In the genomic region with DNA sequence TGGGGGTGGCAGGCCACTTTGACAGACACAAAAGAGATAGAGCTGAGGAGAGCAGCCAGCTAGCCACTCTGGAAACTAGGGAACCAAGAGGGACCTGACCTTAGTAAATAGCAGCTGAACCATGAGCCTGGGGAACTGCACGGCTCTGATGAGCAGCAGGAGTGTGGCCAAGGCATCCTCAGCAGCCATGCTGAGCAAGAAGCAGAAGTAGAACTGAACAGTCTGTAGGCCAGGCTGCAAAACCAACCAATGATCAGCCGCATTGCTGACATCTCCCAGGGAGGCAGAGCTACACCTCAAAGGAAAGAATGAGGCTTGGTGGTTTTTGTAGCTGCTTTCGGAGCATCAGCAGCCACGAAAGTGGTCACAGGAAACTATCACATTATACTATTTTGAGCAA, we compare ENCODE assay signal across 13 mouse cellular contexts.
DNase-seq lines count a peak whose midpoint lies in the region; ATAC-seq and TF ChIP-seq lines count a peak whose summit lies in the region.
"Had no signal": no experiment of that assay in that cellular context is flagged by ENCODE, and none has a peak within 500 bp of the region (broad histone marks: within the 10 kb centered on the region; RNA-seq: fewer than 3 reads in every experiment).

No protein-coding gene starts in this region.

- no peak for DNase-seq in lung, embryonic 14.5 days
- no peak for DNase-seq in lung, adult 18-20 months
- peak; percentile 32 to 56 for DNase-seq in CD8-positive naive resting alpha-beta T cell, adult 2 months (ENCODE audit: low read depth in 2 of 2, low spot score in 2 of 2)
- peak; percentile 16 to 46 for DNase-seq in thymus, adult 18-20 months
- DNase-seq in kidney, postnatal 14 days = no peak
- DNase-seq: heart, postnatal 4 days; layer of hippocampus, postnatal 36 days; lung, postnatal 36 days had no signal

- H3K4me1 ChIP-seq in lung, embryonic 14.5 days (ENCODE audit: insufficient read depth) = peaks cover 7% of the 10 kb centered on the region; the same call in 1 of the 2 replicates
- H3K4me1 ChIP-seq in forebrain, embryonic 13.5 days = no peaks in the 10 kb centered on the region
- peaks cover 9% of the 10 kb centered on the region; the same call in 1 of the 2 replicates for H3K4me1 ChIP-seq in heart, embryonic 12.5 days (replicated peaks)
- H3K4me1 ChIP-seq: limb, embryonic 15.5 days had no signal

- no peaks in the 10 kb centered on the region for H3K36me3 ChIP-seq in lung, embryonic 14.5 days (ENCODE audit: insufficient read depth)
- no peaks in the 10 kb centered on the region for H3K36me3 ChIP-seq in forebrain, embryonic 13.5 days (ENCODE audit: poor library complexity, severe bottlenecking)
- no peaks in the 10 kb centered on the region for H3K36me3 ChIP-seq in heart, embryonic 12.5 days
- H3K36me3 ChIP-seq: limb, embryonic 15.5 days had no signal

- 65% methylated on average over 4 of the region's 4 CpGs for WGBS in lung, embryonic 14.5 days
- 79% methylated on average over 4 of the region's 4 CpGs for WGBS in forebrain, embryonic 13.5 days
- 57% methylated on average over 4 of the region's 4 CpGs for WGBS in heart, embryonic 12.5 days

- H3K27me3 ChIP-seq in lung, embryonic 14.5 days (ENCODE audit: insufficient read depth, low read length) = no peaks in the 10 kb centered on the region
- no peaks in the 10 kb centered on the region for H3K27me3 ChIP-seq in forebrain, embryonic 13.5 days
- H3K27me3 ChIP-seq in heart, embryonic 12.5 days (replicated peaks) = no peaks in the 10 kb centered on the region
- H3K27me3 ChIP-seq: limb, embryonic 15.5 days had no signal

- no peak for TF ChIP-seq CTCF in lung, embryonic 14.5 days (IDR thresholded peaks at IDR 0.05; ENCODE audit: low read depth)

- no peaks in the 10 kb centered on the region for H3K9me3 ChIP-seq in lung, embryonic 14.5 days (ENCODE audit: low read depth, low read length)
- no peaks in the 10 kb centered on the region for H3K9me3 ChIP-seq in forebrain, embryonic 13.5 days (replicated peaks)
- H3K9me3 ChIP-seq in heart, embryonic 12.5 days (replicated peaks) = no peaks in the 10 kb centered on the region
- H3K9me3 ChIP-seq: limb, embryonic 15.5 days had no signal

- H3K27ac ChIP-seq in lung, embryonic 14.5 days (ENCODE audit: low read depth) = peak overlapping the region; percentile 38; the same call in 1 of the 2 replicates
- H3K27ac ChIP-seq in forebrain, embryonic 13.5 days = no peak overlapping the region
- no peak overlapping the region for H3K27ac ChIP-seq in heart, embryonic 12.5 days (ENCODE audit: poor library complexity, severe bottlenecking)
- H3K27ac ChIP-seq: kidney, postnatal 0 days; limb, embryonic 15.5 days had no signal

- no peak for ATAC-seq in lung, embryonic 14.5 days (ENCODE audit: insufficient read depth)
- ATAC-seq in hematopoietic stem cell, adult 5-6 weeks (replicated peaks in 1 of 2; ENCODE audit: insufficient read depth in 1 of 2, low FRiP score in 2 of 2, low TSS enrichment in 1 of 2, low read depth in 1 of 2, poor library complexity in 2 of 2, severe bottlenecking in 2 of 2) = peak; percentile 83 to 86
- ATAC-seq in forebrain, embryonic 13.5 days = no peak
- ATAC-seq in heart, embryonic 12.5 days (ENCODE audit: insufficient number of reproducible peaks, low FRiP score) = no peak

- no peak overlapping the region for H3K4me2 ChIP-seq in lung, embryonic 14.5 days
- no peak overlapping the region for H3K4me2 ChIP-seq in forebrain, embryonic 13.5 days
- no peak overlapping the region for H3K4me2 ChIP-seq in heart, embryonic 12.5 days
- H3K4me2 ChIP-seq: limb, embryonic 15.5 days had no signal

- no peak overlapping the region for H3K9ac ChIP-seq in lung, embryonic 14.5 days
- H3K9ac ChIP-seq in forebrain, embryonic 13.5 days = no peak overlapping the region
- no peak overlapping the region for H3K9ac ChIP-seq in heart, embryonic 12.5 days
- H3K9ac ChIP-seq: limb, embryonic 15.5 days had no signal

- H3K4me3 ChIP-seq in lung, embryonic 14.5 days (ENCODE audit: low read depth, low read length) = no peak overlapping the region
- H3K4me3 ChIP-seq in forebrain, embryonic 13.5 days = no peak overlapping the region
- H3K4me3 ChIP-seq in heart, embryonic 12.5 days = no peak overlapping the region
- H3K4me3 ChIP-seq: limb, embryonic 15.5 days had no signal

Comparison
In these comparisons a context has a peak if more than half of its experiments do, and no peak if none do; other contexts are left out.
1. ATAC-seq: peak in hematopoietic stem cell, adult 5-6 weeks (2 of 2); none in lung, embryonic 14.5 days (single experiment), forebrain, embryonic 13.5 days (single experiment) and heart, embryonic 12.5 days (single experiment).
2. DNase-seq: peak in CD8-positive naive resting alpha-beta T cell, adult 2 months (2 of 2) and thymus, adult 18-20 months (2 of 2); none in lung, embryonic 14.5 days (single experiment), lung, adult 18-20 months (0 of 2) and kidney, postnatal 14 days (single experiment).